Mouse (Mus musculus) megakaryocyte progenitor cell, adult 5-6 weeks (primary cell): Measurements from ENCODE around the gene Uevld. TPM values are rescaled to one million over a fixed set of nuclear protein-coding genes. Genes with fewer than 3 reads are reported as not detected.

ENCODE experiments used
- ATAC-seq: replicated peaks from 2 replicates; pipeline ENCODE4 v1.8.0; 2016; ENCODE audit warnings: mild to moderate bottlenecking, moderate TSS enrichment, inconsistent platforms; ENCODE audit not compliant: poor library complexity
- total RNA-seq, 2 experiments: library from RNA; stranded (forward) in 1 of 2; stranded (reverse) in 1 of 2; fragments of 157-497, 149-512 nt in 1 of 2; fragments of 200-1000 nt in 1 of 2; gene quantifications; 2 replicates each; pipeline versions ENCODE4 v1.2.3 to v1.2.4; 2015 to 2017

Gene Uevld
- total RNA-seq, 2 experiments from 2014 or later: 11.1 to 19.6 TPM

DNA sequence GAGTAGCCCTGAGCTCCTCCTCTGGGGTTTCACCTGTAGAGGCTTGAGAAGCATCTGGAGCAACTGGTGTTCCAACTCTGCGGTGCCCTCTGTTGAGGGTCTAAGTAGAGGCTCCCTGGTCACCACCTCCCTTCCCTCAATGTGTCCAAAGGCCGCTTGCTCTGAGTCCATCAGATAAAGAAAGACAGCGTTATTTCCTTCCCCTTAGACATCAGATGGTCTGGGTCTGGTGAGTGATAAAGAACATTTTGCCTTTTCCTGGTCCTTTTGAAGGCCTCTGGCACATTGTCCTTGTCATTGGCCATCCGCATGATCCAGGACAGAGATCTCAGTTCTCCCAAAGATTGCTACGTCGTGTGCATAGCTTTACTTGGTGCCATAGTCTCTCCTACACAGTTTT lies 81.1 kb downstream of the Uevld start:
- ATAC-seq: peak; percentile 20; the same call in 1 of the 2 replicates

DNA sequence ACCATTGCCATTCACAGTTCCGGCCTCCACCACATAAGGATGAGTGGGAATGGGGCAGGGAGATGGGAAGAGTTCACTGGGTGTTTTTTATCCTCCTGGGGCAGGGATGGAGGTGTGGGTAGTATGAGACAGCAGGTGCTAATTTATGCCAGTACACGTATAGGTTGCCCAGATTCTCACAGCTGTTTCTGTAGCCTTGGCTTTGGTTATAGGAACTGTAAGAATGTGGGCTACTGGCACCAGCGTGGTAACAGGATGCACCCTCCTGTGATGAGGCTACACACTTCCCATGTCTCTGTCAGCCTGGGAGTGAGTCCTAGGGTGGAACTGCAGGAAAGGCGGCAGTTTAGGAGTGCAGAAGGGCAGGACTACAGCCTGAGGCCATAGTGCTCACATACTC lies 81.5 kb downstream of the Uevld start:
- ATAC-seq: peak; percentile 4; the same call in 1 of the 2 replicates

Other genes starting within 250 kb of the Uevld start
- 17.5 and 20.7 TPM in 2 replicates for gene Saal1, start 247.8 kb downstream of the Uevld start, total RNA-seq (2015)
- gene Saal1, start 247.8 kb downstream of the Uevld start, total RNA-seq (2017): 15.5 and 18.7 TPM in 2 replicates
- gene Saa3, start 242.8 kb downstream of the Uevld start, total RNA-seq (2015): 1.9 TPM in 1 of 2 replicates, not detected in the other
- gene Saa3, start 242.8 kb downstream of the Uevld start, total RNA-seq (2017): 2.0 TPM in 1 of 2 replicates, not detected in the other
- not detected in 2 replicates for gene Saa4, start 225.9 kb downstream of the Uevld start, total RNA-seq (2015)
- gene Saa4, start 225.9 kb downstream of the Uevld start, total RNA-seq (2017): not detected in 2 replicates
- not detected in 2 replicates for gene Saa1, start 215.5 kb downstream of the Uevld start, total RNA-seq (2015)
- gene Saa1, start 215.5 kb downstream of the Uevld start, total RNA-seq (2017): not detected in 2 replicates
- not detected in 2 replicates for gene Saa2, start 206.7 kb downstream of the Uevld start, total RNA-seq (2015)
- not detected in 2 replicates for gene Saa2, start 206.7 kb downstream of the Uevld start, total RNA-seq (2017)
- gene Hps5, start 162.5 kb downstream of the Uevld start, total RNA-seq (2015): 13.5 and 17.5 TPM in 2 replicates
- gene Hps5, start 162.5 kb downstream of the Uevld start, total RNA-seq (2017): 25.5 and 29.0 TPM in 2 replicates
- 54.7 and 58.1 TPM in 2 replicates for gene Gtf2h1, start 162.4 kb downstream of the Uevld start, total RNA-seq (2015)
- gene Gtf2h1, start 162.4 kb downstream of the Uevld start, total RNA-seq (2017): 82.4 and 105 TPM in 2 replicates
- gene Ldha, start 117.1 kb downstream of the Uevld start, total RNA-seq (2015): 597 and 639 TPM in 2 replicates
- 442 and 446 TPM in 2 replicates for gene Ldha, start 117.1 kb downstream of the Uevld start, total RNA-seq (2017)
- gene Ldhc, start 97.3 kb downstream of the Uevld start, total RNA-seq (2015): 0.44 and 0.49 TPM in 2 replicates
- gene Ldhc, start 97.3 kb downstream of the Uevld start, total RNA-seq (2017): 1.3 TPM in 1 of 2 replicates, not detected in the other
- gene Tsg101, start 38.6 kb downstream of the Uevld start, total RNA-seq (2015): 97.5 and 107 TPM in 2 replicates
- 40.1 and 43.1 TPM in 2 replicates for gene Tsg101, start 38.6 kb downstream of the Uevld start, total RNA-seq (2017)
- gene Gm9999, start 25.1 kb upstream of the Uevld start, total RNA-seq (2015): not detected in 2 replicates
- gene Gm9999, start 25.1 kb upstream of the Uevld start, total RNA-seq (2017): not detected in 2 replicates
- 30.4 and 34.9 TPM in 2 replicates for gene Spty2d1, start 49.9 kb upstream of the Uevld start, total RNA-seq (2015)
- 25.4 and 30.7 TPM in 2 replicates for gene Spty2d1, start 49.9 kb upstream of the Uevld start, total RNA-seq (2017)
- 2.3 and 4.0 TPM in 2 replicates for gene Tmem86a, start 92.1 kb upstream of the Uevld start, total RNA-seq (2015)
- 1.4 and 2.2 TPM in 2 replicates for gene Tmem86a, start 92.1 kb upstream of the Uevld start, total RNA-seq (2017)
- gene Ptpn5, start 175.2 kb upstream of the Uevld start, total RNA-seq (2015): not detected in 2 replicates
- not detected in 2 replicates for gene Ptpn5, start 175.2 kb upstream of the Uevld start, total RNA-seq (2017)
- gene Mrgpra6, start 246.4 kb upstream of the Uevld start, total RNA-seq (2015): not detected in 2 replicates
- not detected in 2 replicates for gene Mrgpra6, start 246.4 kb upstream of the Uevld start, total RNA-seq (2017)